Mouse (Mus musculus): Measurements from ENCODE around the gene Ldhd.

The Ldhd gene

GRCm38 (mm10) chr8:111630105-111630521, at the start of gene Ldhd:
TSS of gene Ldhd (minus strand) at chr8:111630374.
- peak; percentile 84 to 85 for DNase-seq

DNA sequence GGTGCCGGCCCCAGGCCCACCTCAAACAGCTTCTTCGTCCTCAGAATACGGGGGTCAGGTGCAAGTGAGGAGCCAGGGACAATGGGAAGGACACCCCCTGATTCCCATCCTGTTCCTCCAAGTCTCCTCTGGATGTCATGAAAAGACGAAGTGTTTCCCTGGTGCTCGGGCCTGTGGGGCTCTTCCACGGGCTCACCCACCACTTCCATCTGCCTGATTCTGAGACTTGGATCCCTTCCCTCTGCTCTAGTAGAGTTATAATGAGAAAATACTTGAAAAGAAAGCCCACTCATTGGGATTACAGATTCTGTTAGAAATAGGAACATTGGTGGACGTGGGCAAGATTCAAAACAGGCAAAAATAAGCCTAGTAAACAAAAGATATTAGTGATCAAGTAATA, 48.7 kb upstream of the Ldhd start:
- DNase-seq = no peak

- peak; percentile 79 to 80 for DNase-seq
Measured at GRCm38 (mm10) chr8:111678111-111678510, 47.9 kb upstream of the Ldhd start.

DNA sequence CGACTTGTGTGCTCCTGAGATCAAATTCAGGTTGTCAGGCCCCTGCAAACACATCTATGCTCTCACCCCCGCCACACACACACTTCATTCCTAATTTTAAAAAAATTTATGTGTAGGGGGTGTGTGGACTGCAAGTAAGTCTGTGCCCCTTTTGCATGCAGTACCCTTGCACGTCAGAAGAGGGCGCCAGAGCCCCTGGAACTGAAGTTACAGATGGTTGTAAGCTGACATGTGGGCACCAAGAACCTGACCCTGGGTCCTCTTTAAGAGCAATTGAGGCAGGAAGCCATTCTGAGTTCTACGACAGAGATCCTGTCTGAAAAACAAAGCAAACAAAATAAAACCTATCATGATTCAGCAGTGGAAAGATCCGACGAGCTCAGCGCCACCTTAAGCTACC, 46.1 kb upstream of the Ldhd start:
- DNase-seq = peak in 1 of 2 experiments; percentile 36

DNA sequence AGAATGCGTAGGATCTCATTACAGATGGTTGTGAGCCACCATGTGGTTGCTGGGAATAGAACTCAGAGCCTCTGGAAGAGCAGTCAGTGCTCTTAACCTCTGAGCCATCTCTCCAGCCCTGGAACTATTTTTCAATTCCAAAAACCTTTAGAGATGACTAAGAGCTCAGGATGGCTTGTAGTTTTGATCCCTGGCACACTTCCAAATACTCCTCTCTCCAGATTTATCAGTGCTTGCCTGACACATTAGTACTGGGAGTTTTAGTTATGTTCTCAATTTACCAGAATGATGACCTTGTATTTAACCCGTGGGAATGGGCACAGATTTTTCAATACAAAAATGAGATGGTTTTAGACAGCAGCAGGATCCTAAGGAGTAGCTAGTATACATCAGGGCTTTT, 36.6 kb upstream of the Ldhd start:
- DNase-seq = no peak

- DNase-seq = peak; percentile 85 to 94
Measured at GRCm38 (mm10) chr8:111662473-111662872, 32.3 kb upstream of the Ldhd start.

DNA sequence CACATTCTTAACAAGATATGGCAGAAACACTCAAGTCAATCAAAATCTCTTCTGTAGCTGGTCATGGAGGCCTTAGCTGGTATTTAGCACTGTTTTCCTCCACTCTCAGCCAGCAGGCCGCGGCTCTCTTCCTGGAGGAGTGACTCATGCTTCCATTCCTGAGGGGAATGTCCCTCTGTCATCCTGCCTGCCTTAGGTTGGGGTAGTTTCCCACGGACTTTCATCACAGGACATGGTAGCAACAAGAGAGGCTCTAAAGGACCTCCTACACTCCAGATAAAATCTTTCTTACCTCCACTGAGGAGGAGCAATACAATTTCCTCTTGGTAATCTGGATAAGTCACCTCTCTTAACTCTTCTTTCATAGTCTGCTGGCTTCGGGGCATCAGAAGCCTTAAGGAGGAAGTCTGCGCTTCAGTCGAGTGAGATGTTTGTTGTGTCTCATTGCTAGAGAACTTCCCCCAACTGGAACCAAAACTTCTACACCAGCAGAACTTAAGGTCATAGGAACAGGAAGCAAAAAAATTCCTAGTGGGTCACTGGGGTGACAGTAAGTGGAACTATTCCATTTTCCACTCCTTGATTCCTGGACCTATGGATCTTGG, 28.7 kb upstream of the Ldhd start:
- DNase-seq = no peak

DNA sequence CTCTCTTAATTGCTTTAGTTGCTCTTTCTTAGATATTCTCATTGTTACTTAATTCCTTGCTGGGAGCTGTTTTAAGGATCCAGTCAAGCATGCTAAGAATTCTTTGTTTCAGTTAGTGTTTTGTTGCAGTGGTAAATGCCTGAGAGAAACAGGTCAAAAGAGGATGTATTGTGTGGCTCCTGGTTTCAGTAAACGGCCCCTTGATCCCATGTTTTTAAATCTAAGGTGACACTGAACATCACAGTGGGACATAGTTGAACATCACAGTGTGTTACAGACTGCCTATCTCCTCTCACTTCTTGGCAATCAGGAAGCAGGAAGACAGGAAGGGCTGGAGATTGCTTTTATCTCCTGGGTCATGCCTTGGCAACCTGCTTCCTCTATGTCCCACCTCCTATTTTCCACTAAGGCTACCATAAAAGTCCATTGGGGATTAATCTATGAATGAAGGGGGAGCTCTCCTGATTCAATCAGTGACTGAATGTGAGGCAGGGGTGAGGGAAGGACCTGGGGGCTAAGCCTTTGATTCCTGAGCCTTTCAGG, 27.2 kb upstream of the Ldhd start:
- DNase-seq = no peak

DNA sequence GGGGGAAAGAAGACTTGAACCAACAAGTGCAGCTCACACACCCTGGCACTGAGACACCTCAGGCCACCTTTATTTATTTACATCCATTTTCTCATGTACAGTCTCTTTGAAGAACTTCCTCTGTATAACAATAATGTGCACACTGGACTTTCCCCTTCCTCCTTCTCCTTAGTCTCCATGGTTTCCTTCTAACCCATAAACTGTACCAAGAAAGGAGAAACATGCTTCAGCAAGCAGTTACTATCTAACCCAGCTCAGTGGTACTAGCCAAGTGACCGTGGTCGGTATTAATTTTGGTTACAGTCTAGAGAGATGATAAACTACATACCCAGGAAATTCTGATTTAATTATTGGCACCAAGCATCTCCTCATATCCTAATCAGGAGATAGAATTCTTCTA, 23.4 kb upstream of the Ldhd start:
- peak; percentile 14 to 38 for DNase-seq

DNA sequence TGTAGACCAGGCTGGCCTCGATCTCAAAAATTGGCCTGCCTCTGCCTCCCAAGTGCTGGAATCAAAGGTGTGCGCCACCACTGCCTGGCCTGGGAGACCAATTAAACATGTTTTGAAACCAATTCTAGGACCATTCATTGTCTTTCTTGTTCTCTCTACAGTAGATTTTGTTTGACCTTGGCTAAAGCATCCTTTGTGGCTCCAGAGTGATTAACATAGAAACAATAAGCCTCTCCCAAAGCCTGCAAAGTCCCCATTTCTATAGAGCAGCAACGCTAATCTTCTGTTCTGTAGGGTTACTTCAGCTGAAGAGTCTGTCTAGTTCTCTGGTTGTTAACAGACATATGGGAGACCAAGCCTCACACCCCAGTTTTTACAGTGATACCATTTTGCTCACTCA, 20.5 kb upstream of the Ldhd start:
- no peak for DNase-seq

GRCm38 (mm10) chr8:111648834-111649233, 18.7 kb upstream of the Ldhd start:
- DNase-seq = no peak

- no peak for DNase-seq
Measured at GRCm38 (mm10) chr8:111645715-111646114, 15.5 kb upstream of the Ldhd start.

GRCm38 (mm10) chr8:111644286-111645051, 14.3 kb upstream of the Ldhd start:
- DNase-seq = peak; percentile 57 to 58

GRCm38 (mm10) chr8:111643264-111644141, 13.3 kb upstream of the Ldhd start, which contains the start of gene Zfp1:
TSS of gene Zfp1 (plus strand) at chr8:111643401.
- DNase-seq = peak; percentile 95

- no peak for DNase-seq
Measured at GRCm38 (mm10) chr8:111642939-111643263, 12.7 kb upstream of the Ldhd start.

DNA sequence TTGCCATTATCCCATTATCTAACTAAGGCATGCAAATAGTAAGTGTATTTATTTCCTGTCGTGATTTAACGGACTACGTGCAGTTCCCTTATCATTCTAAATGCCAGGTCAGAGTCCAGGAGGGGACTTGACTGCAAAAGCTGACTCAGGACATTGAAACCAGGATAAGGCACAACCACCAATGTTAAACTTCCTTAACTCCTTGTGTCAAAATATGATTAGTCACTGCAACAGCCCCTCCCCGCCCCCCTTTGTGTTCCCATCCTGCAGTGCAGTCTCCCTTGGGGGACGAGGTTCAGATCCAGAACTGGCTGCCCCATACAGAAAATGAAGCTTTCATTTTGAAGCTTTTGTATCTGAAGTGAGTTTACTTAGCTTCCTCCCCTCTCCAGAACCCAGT, 12.3 kb upstream of the Ldhd start:
- DNase-seq = peak in 1 of 2 experiments; percentile 63

DNA sequence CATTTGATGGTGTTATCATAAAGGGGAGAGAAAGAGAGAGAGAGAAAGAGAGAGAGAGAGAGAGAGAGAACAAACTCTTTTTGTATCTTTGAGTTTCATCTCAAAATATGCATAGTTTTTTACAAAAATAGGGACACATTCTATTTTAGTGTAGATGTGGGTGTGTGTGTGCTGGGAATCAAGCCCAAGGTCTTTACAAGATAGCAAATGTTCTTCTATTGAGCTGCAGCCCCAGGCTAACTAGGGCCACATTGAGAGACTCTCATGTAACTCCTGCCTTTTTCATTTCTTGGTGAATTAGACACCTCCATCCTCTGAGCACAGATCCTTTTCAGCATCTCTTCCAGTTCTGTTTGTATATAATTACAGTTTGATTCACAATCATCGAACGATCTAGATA, 10.9 kb upstream of the Ldhd start:
- DNase-seq = no peak

- DNase-seq = no peak
Measured at GRCm38 (mm10) chr8:111638086-111638485, 7.9 kb upstream of the Ldhd start.

- DNase-seq = peak in 1 of 2 experiments; percentile 29
Measured at GRCm38 (mm10) chr8:111632976-111633375, 2.8 kb upstream of the Ldhd start.

- no peak for DNase-seq
Measured at GRCm38 (mm10) chr8:111631589-111631988, 1.4 kb upstream of the Ldhd start.

DNA sequence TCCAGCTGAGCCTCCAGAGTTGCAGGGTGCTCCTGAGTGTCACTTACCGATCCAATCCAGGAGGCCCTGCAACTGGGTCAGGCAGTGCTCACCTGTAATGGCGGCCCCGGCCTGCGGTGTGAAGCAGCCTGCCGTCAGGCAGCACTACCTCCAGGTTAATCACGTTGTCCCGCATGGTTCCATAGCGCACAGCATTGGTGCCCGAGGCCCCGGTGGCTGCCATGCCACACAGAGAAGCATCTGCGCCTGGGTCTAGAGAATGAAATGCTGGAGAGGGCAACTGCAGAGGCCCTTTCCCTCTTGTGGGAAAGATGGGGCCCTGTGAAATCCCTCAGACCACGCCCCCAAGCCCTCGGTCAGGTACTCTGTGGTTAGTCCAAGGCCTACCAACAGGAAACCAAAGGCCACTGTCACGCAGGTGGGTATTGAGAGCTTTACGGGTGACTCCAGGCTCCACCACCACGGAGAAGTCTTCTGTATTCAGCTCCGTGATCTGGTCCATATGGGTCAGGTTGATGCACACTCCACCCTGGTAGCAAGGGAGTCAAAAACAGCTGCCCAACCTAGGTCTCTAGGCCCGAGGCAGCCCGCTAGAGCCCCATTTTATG, 1.2 kb downstream of the Ldhd start:
- peak in 1 of 2 experiments; percentile 40 for DNase-seq

DNA sequence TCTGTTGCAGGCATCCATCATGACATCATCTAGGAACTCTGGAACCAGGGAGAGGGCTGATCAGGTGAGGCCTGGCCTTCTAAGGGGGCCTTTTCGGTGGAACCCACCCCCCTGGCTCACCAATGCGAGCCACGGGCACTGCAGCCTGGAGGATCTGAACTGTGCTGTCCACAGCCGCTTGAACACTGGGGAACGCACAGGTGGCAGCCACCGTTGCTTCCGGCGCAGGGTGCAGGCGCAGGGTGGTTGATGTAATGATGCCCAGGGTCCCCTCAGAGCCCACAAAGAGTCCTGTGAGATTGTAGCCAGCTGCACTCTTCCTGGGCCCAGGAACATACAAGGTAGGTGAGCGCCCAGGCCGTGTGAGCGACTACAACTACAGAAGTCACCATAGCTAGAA, 1.8 kb downstream of the Ldhd start:
- DNase-seq = no peak

GRCm38 (mm10) chr8:111627923-111628322, 2.3 kb downstream of the Ldhd start:
- DNase-seq = peak; percentile 33 to 68
